Mouse (Mus musculus) adrenal gland, postnatal 25 days (tissue): ENCODE results near the gene Dnph1. TPM values are rescaled to one million over a fixed set of nuclear protein-coding genes. Genes with fewer than 3 reads are reported as not detected.
A peak's percentile ranks its signal among the peaks of the same experiment; 100 is the strongest.
"Not testable (repeated sequence)": the region's sequence is repeated elsewhere in the genome, so short reads cannot be mapped to it uniquely, and the experiment has no call there.

Source experiments
- DNase-seq: peaks from one replicate; pipeline ENCODE4 v3.0.0; 2021; ENCODE audit warnings: mixed read lengths
- long read RNA-seq: library from polyadenylated mRNA; stranded (forward); transcript quantifications from one replicate; pipeline ENCODE4 v2.0.0, GENCODE M21; 2021
- total RNA-seq: library from RNA; stranded (reverse); gene quantifications from 2 replicates; pipeline ENCODE4 v1.2.3, GENCODE M21; 2021

Dnph1 gene
- 5.3 and 8.4 TPM in 2 replicates for total RNA-seq
- long read RNA-seq, transcript Dnph1-201 (4 exons, 1,190 nt) = major isoform, 8 of 11 reads
- long read RNA-seq, partial matches to known transcripts = 1 of 11 reads
- long read RNA-seq, other reads (novel, unspliced or antisense) = 2 of 11 reads

GRCm38 (mm10) chr17:46496623-46497434 is at the start of gene Dnph1:
Dnph1 (plus strand) TSS chr17:46496711.
- DNase-seq = peak; percentile 84

- no peak for DNase-seq
Measured at GRCm38 (mm10) chr17:46452683-46453082, 43.8 kb upstream of the Dnph1 start.

- no peak for DNase-seq
Measured at GRCm38 (mm10) chr17:46453302-46453948, 43.1 kb upstream of the Dnph1 start.

GRCm38 (mm10) chr17:46453970-46454411 is 42.5 kb upstream of the Dnph1 start:
- DNase-seq = no peak

- no peak for DNase-seq
Measured at GRCm38 (mm10) chr17:46454539-46454938, 42.0 kb upstream of the Dnph1 start.

- DNase-seq = peak; percentile 33
Measured at GRCm38 (mm10) chr17:46455110-46455691, 41.3 kb upstream of the Dnph1 start.

- peak; percentile 63 for DNase-seq
Measured at GRCm38 (mm10) chr17:46457791-46458190, 38.7 kb upstream of the Dnph1 start.

- DNase-seq = no peak
Measured at GRCm38 (mm10) chr17:46458439-46458838, 38.1 kb upstream of the Dnph1 start.

- no peak for DNase-seq
Measured at GRCm38 (mm10) chr17:46460673-46461072, 35.8 kb upstream of the Dnph1 start.

- DNase-seq = no peak
Measured at GRCm38 (mm10) chr17:46461347-46461746, 35.2 kb upstream of the Dnph1 start.

- peak; percentile 42 for DNase-seq
Measured at GRCm38 (mm10) chr17:46462226-46462625, 34.3 kb upstream of the Dnph1 start.

GRCm38 (mm10) chr17:46467830-46468229 is 28.7 kb upstream of the Dnph1 start:
- no peak for DNase-seq

GRCm38 (mm10) chr17:46476601-46477000 is 19.9 kb upstream of the Dnph1 start:
- DNase-seq = no peak

GRCm38 (mm10) chr17:46477286-46477685 is 19.2 kb upstream of the Dnph1 start:
- DNase-seq = no peak

GRCm38 (mm10) chr17:46483561-46484001 is 12.9 kb upstream of the Dnph1 start:
- DNase-seq = no peak

GRCm38 (mm10) chr17:46484021-46484431 is 12.5 kb upstream of the Dnph1 start:
- DNase-seq = no peak

- no peak for DNase-seq
Measured at GRCm38 (mm10) chr17:46484461-46484875, 12.0 kb upstream of the Dnph1 start.

- no peak for DNase-seq
Measured at GRCm38 (mm10) chr17:46486995-46487394, 9.5 kb upstream of the Dnph1 start.

- DNase-seq = peak; percentile 12
Measured at GRCm38 (mm10) chr17:46487431-46487830, 9.1 kb upstream of the Dnph1 start, which contains the start of gene Ttbk1. Ttbk1 (minus strand) TSS chr17:46487675.

- DNase-seq = no peak
Measured at GRCm38 (mm10) chr17:46495486-46495885, 1.0 kb upstream of the Dnph1 start.

- DNase-seq = not testable (repeated sequence)
Measured at GRCm38 (mm10) chr17:46496081-46496480, 430 bp upstream of the Dnph1 start.

GRCm38 (mm10) chr17:46497956-46498355 is 1.4 kb downstream of the Dnph1 start:
- no peak for DNase-seq

- DNase-seq = no peak
Measured at GRCm38 (mm10) chr17:46502775-46503174, 6.3 kb downstream of the Dnph1 start.
